Mouse (Mus musculus): ENCODE measurements around the gene Ttc38. TPM values are rescaled to one million over a fixed set of nuclear protein-coding genes. Genes with fewer than 3 reads are reported as not detected.

Gene Ttc38
- polyA plus RNA-seq, 1 experiment: 8.5 TPM

GRCm38 (mm10) chr15:85829470-85829869 lies 2.6 kb upstream of the Ttc38 start:
- TF ChIP-seq CTCF (IDR thresholded peaks at IDR 0.05; ENCODE audit: borderline replicate concordance, control insufficient read depth, extremely low read depth, insufficient read depth, low read length, poor library complexity): no peak
- TF ChIP-seq POLR2A (IDR thresholded peaks at IDR 0.05; ENCODE audit: control insufficient read depth, extremely low read depth, insufficient read depth, low read length, poor library complexity): no peak
- DNase-seq: no peak
- Histone ChIP-seq H3K4me3 (ENCODE audit: control insufficient read depth, insufficient read depth, low read length) (no peak overlapping the region), H3K27me3 (ENCODE audit: control insufficient read depth, insufficient read depth, low read length) (no peaks in the 10 kb centered on the region), H3K4me1 (replicated peaks; ENCODE audit: control insufficient read depth, insufficient read depth, low read length) (peaks cover 43% of the 10 kb centered on the region), H3K27ac (ENCODE audit: control insufficient read depth, insufficient read depth, low read length) (peak overlapping the region; percentile 0; the same call in 1 of the 2 replicates), H3K36me3 (ENCODE audit: control insufficient read depth, insufficient read depth, low read length) (no peaks in the 10 kb centered on the region)
- WGBS: 72% methylated on average over 5 of the region's 5 CpGs

DNA sequence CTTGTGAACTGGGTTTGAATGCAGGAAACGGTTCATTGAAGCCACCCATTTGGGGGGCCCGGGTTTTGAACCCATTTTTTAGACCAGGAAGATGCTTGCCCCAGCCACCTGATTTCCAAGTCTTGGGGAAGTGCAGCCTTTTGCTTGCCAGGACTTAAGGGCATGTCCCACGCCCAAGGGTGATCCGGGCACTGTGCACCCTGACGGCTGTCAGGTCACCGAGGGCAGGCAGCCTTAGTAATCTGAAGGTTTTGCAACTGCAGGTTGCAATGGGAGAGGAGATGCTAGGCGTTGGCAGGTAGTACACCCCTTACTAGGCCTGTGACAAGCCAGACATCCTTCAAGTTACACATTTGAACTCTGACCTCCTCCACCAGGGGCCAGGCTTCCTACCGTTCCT lies 493 bp downstream of the Ttc38 start:
- no peaks in the 10 kb centered on the region for H3K36me3 ChIP-seq (ENCODE audit: control insufficient read depth, insufficient read depth, low read length)
- WGBS: 59% methylated on average over 8 of the region's 8 CpGs
- TF ChIP-seq POLR2A (IDR thresholded peaks at IDR 0.05; ENCODE audit: control insufficient read depth, extremely low read depth, insufficient read depth, low read length, poor library complexity) (no peak), CTCF (IDR thresholded peaks at IDR 0.05; ENCODE audit: borderline replicate concordance, control insufficient read depth, extremely low read depth, insufficient read depth, low read length, poor library complexity) (no peak)
- H3K4me1 ChIP-seq (replicated peaks; ENCODE audit: control insufficient read depth, insufficient read depth, low read length): peaks cover 40% of the 10 kb centered on the region
- DNase-seq: no peak
- no peaks in the 10 kb centered on the region for H3K27me3 ChIP-seq (ENCODE audit: control insufficient read depth, insufficient read depth, low read length)
- H3K27ac ChIP-seq (ENCODE audit: control insufficient read depth, insufficient read depth, low read length): peak overlapping the region; percentile 25; the same call in 1 of the 2 replicates
- peak overlapping the region; percentile 84 for H3K4me3 ChIP-seq (ENCODE audit: control insufficient read depth, insufficient read depth, low read length)

DNA sequence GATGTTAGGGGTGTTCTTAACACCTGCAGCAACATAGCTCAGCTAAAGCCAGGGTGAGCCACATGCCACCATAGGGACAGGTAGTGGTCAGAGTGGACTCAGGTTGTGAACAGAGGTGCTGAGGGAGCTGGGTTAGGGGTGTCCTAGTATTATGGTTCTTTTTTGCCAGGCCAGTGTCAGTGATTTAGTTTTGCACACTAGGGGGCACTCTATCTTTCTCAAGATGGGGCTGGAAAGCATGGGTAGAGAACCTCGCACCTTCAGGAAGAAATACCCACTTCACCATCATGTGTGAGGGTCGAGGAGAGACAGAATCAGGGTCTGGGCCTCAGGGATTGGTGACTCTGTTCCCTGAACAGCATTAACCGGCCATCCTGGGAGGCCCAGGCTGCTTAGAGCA lies 3.2 kb downstream of the Ttc38 start:
- peaks cover 20% of the 10 kb centered on the region for H3K4me1 ChIP-seq (replicated peaks; ENCODE audit: control insufficient read depth, insufficient read depth, low read length)
- no peaks in the 10 kb centered on the region for H3K36me3 ChIP-seq (ENCODE audit: control insufficient read depth, insufficient read depth, low read length)
- 77% methylated on average over 3 of the region's 3 CpGs for WGBS
- no peaks in the 10 kb centered on the region for H3K27me3 ChIP-seq (ENCODE audit: control insufficient read depth, insufficient read depth, low read length)
- no peak overlapping the region for H3K4me3 ChIP-seq (ENCODE audit: control insufficient read depth, insufficient read depth, low read length)
- no peak for DNase-seq
- H3K27ac ChIP-seq (ENCODE audit: control insufficient read depth, insufficient read depth, low read length): no peak overlapping the region
- TF ChIP-seq CTCF (IDR thresholded peaks at IDR 0.05; ENCODE audit: borderline replicate concordance, control insufficient read depth, extremely low read depth, insufficient read depth, low read length, poor library complexity) (peak; percentile 9; the same call in 1 of the 2 replicates), POLR2A (IDR thresholded peaks at IDR 0.05; ENCODE audit: control insufficient read depth, extremely low read depth, insufficient read depth, low read length, poor library complexity) (no peak)

DNA sequence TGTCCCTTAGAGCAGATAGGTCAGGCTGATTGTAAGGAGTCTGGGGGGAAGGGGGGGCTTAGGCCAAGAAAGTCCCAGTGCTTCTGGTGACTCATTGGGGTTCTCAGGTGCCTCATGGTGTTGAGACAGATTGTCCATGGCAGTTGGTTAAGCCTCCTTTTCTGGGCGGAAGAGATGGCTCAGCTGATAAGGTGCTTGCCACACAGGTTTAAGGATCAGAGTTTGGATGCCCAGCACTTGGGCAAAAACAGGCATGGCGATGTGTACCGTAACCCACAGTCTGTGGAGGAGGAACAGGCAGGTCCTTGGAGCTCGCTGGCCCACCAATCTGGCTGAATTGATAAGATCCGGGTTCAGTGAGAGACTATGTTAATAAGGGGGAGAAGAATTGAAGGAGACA lies 4.8 kb downstream of the Ttc38 start:
- no peak for DNase-seq
- 95% methylated on average over 5 of the region's 5 CpGs for WGBS
- Histone ChIP-seq H3K36me3 (ENCODE audit: control insufficient read depth, insufficient read depth, low read length) (no peaks in the 10 kb centered on the region), H3K4me3 (ENCODE audit: control insufficient read depth, insufficient read depth, low read length) (no peak overlapping the region), H3K27me3 (ENCODE audit: control insufficient read depth, insufficient read depth, low read length) (no peaks in the 10 kb centered on the region), H3K27ac (ENCODE audit: control insufficient read depth, insufficient read depth, low read length) (no peak overlapping the region), H3K4me1 (replicated peaks; ENCODE audit: control insufficient read depth, insufficient read depth, low read length) (peaks cover 12% of the 10 kb centered on the region)
- TF ChIP-seq POLR2A (IDR thresholded peaks at IDR 0.05; ENCODE audit: control insufficient read depth, extremely low read depth, insufficient read depth, low read length, poor library complexity) (no peak), CTCF (IDR thresholded peaks at IDR 0.05; ENCODE audit: borderline replicate concordance, control insufficient read depth, extremely low read depth, insufficient read depth, low read length, poor library complexity) (no peak)

DNA sequence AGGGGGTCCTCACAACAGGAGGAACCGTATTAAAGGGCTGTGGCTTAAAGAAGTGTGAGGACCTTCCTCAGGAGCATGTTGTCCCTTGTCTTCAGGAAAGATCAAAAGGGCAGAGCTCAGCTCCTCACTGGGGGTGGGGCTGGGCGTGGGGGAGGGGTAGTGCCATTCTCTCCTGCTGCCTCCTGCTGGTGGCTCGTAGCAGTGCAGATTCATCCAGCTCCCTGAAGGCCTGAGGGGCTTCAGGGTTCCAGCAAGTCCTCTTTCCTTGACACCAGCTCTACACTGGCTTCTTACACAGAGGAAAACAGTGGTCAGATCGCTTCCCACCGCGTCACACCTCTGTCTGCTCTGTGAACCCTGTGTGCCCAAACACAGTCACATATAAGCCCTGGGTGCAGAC lies 8.9 kb downstream of the Ttc38 start:
- Histone ChIP-seq H3K27me3 (ENCODE audit: control insufficient read depth, insufficient read depth, low read length) (no peaks in the 10 kb centered on the region), H3K36me3 (ENCODE audit: control insufficient read depth, insufficient read depth, low read length) (no peaks in the 10 kb centered on the region; the same call in 1 of the 2 replicates), H3K4me1 (replicated peaks; ENCODE audit: control insufficient read depth, insufficient read depth, low read length) (no peaks in the 10 kb centered on the region), H3K4me3 (ENCODE audit: control insufficient read depth, insufficient read depth, low read length) (no peak overlapping the region), H3K27ac (ENCODE audit: control insufficient read depth, insufficient read depth, low read length) (no peak overlapping the region)
- peak; percentile 44 for DNase-seq
- TF ChIP-seq POLR2A (IDR thresholded peaks at IDR 0.05; ENCODE audit: control insufficient read depth, extremely low read depth, insufficient read depth, low read length, poor library complexity) (no peak), CTCF (IDR thresholded peaks at IDR 0.05; ENCODE audit: borderline replicate concordance, control insufficient read depth, extremely low read depth, insufficient read depth, low read length, poor library complexity) (peak; percentile 64; the same call in 1 of the 2 replicates)
- WGBS: 78% methylated on average over 6 of the region's 6 CpGs

GRCm38 (mm10) chr15:85841796-85842360 lies 9.8 kb downstream of the Ttc38 start:
- Histone ChIP-seq H3K36me3 (ENCODE audit: control insufficient read depth, insufficient read depth, low read length) (no peaks in the 10 kb centered on the region; the same call in 1 of the 2 replicates), H3K27me3 (ENCODE audit: control insufficient read depth, insufficient read depth, low read length) (no peaks in the 10 kb centered on the region), H3K27ac (ENCODE audit: control insufficient read depth, insufficient read depth, low read length) (no peak overlapping the region), H3K4me1 (replicated peaks; ENCODE audit: control insufficient read depth, insufficient read depth, low read length) (no peaks in the 10 kb centered on the region), H3K4me3 (ENCODE audit: control insufficient read depth, insufficient read depth, low read length) (no peak overlapping the region)
- 93% methylated on average over 5 of the region's 5 CpGs for WGBS
- TF ChIP-seq CTCF (IDR thresholded peaks at IDR 0.05; ENCODE audit: borderline replicate concordance, control insufficient read depth, extremely low read depth, insufficient read depth, low read length, poor library complexity): no peak
- no peak for TF ChIP-seq POLR2A (IDR thresholded peaks at IDR 0.05; ENCODE audit: control insufficient read depth, extremely low read depth, insufficient read depth, low read length, poor library complexity)
- no peak for DNase-seq

DNA sequence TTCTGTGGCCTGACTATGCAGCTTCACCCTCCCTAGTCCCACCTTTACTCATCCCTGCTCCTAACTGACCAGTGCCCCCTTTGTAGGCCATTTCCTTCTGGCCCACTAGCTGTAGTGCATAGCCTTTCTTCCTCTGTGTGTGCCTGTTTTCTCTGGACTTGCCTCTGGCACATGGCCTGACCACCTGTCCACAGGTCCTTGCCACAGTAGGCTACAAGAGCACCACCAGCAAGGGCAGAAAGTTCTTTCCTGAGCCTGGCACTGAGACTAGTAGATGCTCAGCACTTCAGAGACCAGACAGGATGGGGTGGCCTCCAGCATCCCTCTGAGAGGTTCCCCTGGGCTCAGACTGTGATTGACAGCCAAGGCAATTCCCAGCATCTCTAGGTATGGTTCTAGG lies 13.0 kb downstream of the Ttc38 start:
- no peaks in the 10 kb centered on the region for H3K27me3 ChIP-seq (ENCODE audit: control insufficient read depth, insufficient read depth, low read length)
- H3K27ac ChIP-seq (ENCODE audit: control insufficient read depth, insufficient read depth, low read length): no peak overlapping the region
- H3K36me3 ChIP-seq (ENCODE audit: control insufficient read depth, insufficient read depth, low read length): no peaks in the 10 kb centered on the region; the same call in 1 of the 2 replicates
- no peak for TF ChIP-seq CTCF (IDR thresholded peaks at IDR 0.05; ENCODE audit: borderline replicate concordance, control insufficient read depth, extremely low read depth, insufficient read depth, low read length, poor library complexity)
- TF ChIP-seq POLR2A (IDR thresholded peaks at IDR 0.05; ENCODE audit: control insufficient read depth, extremely low read depth, insufficient read depth, low read length, poor library complexity): no peak
- no peaks in the 10 kb centered on the region for H3K4me1 ChIP-seq (replicated peaks; ENCODE audit: control insufficient read depth, insufficient read depth, low read length)
- H3K4me3 ChIP-seq (ENCODE audit: control insufficient read depth, insufficient read depth, low read length): no peak overlapping the region
- DNase-seq: no peak
